In the genomic region with DNA sequence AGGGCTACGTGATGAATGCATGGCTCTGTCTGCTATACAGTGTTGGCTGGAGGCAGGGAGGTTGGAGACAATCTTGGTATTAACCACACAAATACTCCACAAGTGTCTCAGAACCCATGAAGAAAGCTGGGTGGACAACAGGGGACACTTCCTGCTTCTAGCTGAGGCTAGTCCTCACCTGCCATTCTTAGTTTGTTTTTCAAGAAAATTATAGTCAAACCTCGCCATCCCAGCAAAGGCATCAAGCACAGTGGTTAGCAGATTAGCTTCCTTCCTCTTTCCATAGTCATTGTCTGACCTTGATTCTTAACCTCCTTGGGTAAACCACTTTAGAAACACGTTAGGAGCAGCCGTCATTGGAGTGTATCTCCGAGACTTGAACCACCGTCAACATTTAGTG, we compare ENCODE assay signal across 32 mouse cellular contexts. TPM values are rescaled to one million over a fixed set of nuclear protein-coding genes. Genes with fewer than 3 reads are reported as not detected.
DNase-seq lines count a peak whose midpoint lies in the region; ATAC-seq and TF ChIP-seq lines count a peak whose summit lies in the region.
"Had no signal": no experiment of that assay in that cellular context is flagged by ENCODE, and none has a peak within 500 bp of the region (broad histone marks: within the 10 kb centered on the region; RNA-seq: fewer than 3 reads in every experiment).

No protein-coding gene starts in this region.

- H3K27ac ChIP-seq in liver, postnatal 0 days (ENCODE audit: low read depth), result peak overlapping the region; percentile 39; the same call in 1 of the 2 replicates
- no peak overlapping the region for H3K27ac ChIP-seq in liver, embryonic 11.5 days (ENCODE audit: low read depth, low read length)
- peak overlapping the region; percentile 62; the same call in 1 of the 2 replicates for H3K27ac ChIP-seq in bone marrow, adult 2 months (ENCODE audit: control insufficient read depth, insufficient read depth, low read depth, low read length, poor library complexity)
- H3K27ac ChIP-seq: embryonic facial prominence, embryonic 10.5 days; embryonic facial prominence, embryonic 15.5 days; forebrain, embryonic 13.5 days; heart, adult 2 months; hindbrain, embryonic 14.5 days; kidney, embryonic 15.5 days; limb, embryonic 10.5 days; limb, embryonic 15.5 days; liver, embryonic 15.5 days; neural tube, embryonic 12.5 days had no signal

- WGBS in liver, postnatal 0 days (ENCODE audit: insufficient replicate concordance), result 28% methylated on average over 6 of the region's 6 CpGs
- 44% methylated on average over 6 of the region's 6 CpGs for WGBS in liver, embryonic 11.5 days
- WGBS in bone marrow, adult 2 months, result 7% methylated on average over 6 of the region's 6 CpGs

- H3K4me2 ChIP-seq in liver, postnatal 0 days (ENCODE audit: low read depth, low read length), result no peak overlapping the region
- H3K4me2 ChIP-seq in liver, embryonic 11.5 days, result no peak overlapping the region
- H3K4me2 ChIP-seq: embryonic facial prominence, embryonic 15.5 days; forebrain, embryonic 13.5 days; heart, embryonic 12.5 days; hindbrain, embryonic 14.5 days; kidney, embryonic 15.5 days; limb, embryonic 15.5 days; liver, embryonic 15.5 days; neural tube, embryonic 12.5 days had no signal

- no peak for TF ChIP-seq POLR2A in bone marrow, adult 2 months (IDR thresholded peaks at IDR 0.05; ENCODE audit: borderline replicate concordance, control insufficient read depth, low read depth, low read length)

- no peak for TF ChIP-seq EP300 in liver, postnatal 0 days (IDR thresholded peaks at IDR 0.05; ENCODE audit: low read depth)

- no peaks in the 10 kb centered on the region for H3K9me3 ChIP-seq in liver, postnatal 0 days (ENCODE audit: low read length)
- no peaks in the 10 kb centered on the region for H3K9me3 ChIP-seq in liver, embryonic 11.5 days (ENCODE audit: control insufficient read depth, low read length)
- H3K9me3 ChIP-seq: embryonic facial prominence, embryonic 10.5 days; embryonic facial prominence, embryonic 15.5 days; forebrain, embryonic 13.5 days; G1E; heart, embryonic 12.5 days; limb, embryonic 10.5 days; limb, embryonic 15.5 days; liver, embryonic 15.5 days; neural tube, embryonic 12.5 days had no signal

- no peak for TF ChIP-seq CTCF in liver, postnatal 0 days (IDR thresholded peaks at IDR 0.05; ENCODE audit: low read depth)
- TF ChIP-seq CTCF in bone marrow, adult 2 months (IDR thresholded peaks at IDR 0.05; ENCODE audit: control insufficient read depth, insufficient read depth, low read length), result no peak

- no peak for ATAC-seq in liver, postnatal 0 days
- no peak for ATAC-seq in liver, embryonic 11.5 days (replicated peaks; ENCODE audit: low FRiP score)
- ATAC-seq in megakaryocyte, adult 5-6 weeks (ENCODE audit: poor library complexity, severe bottlenecking), result peak; percentile 72
- ATAC-seq: forebrain, embryonic 13.5 days; midbrain, embryonic 16.5 days; Patski had no signal

- H3K9ac ChIP-seq in liver, postnatal 0 days (replicated peaks), result no peak overlapping the region
- no peak overlapping the region for H3K9ac ChIP-seq in liver, embryonic 11.5 days (ENCODE audit: low read depth, low read length)
- H3K9ac ChIP-seq: embryonic facial prominence, embryonic 15.5 days; forebrain, embryonic 13.5 days; heart, embryonic 12.5 days; hindbrain, embryonic 14.5 days; kidney, embryonic 15.5 days; limb, embryonic 15.5 days; liver, embryonic 15.5 days; neural tube, embryonic 12.5 days had no signal

- H3K36me3 ChIP-seq in liver, postnatal 0 days (replicated peaks; ENCODE audit: insufficient read depth, low read length), result no peaks in the 10 kb centered on the region
- no peaks in the 10 kb centered on the region for H3K36me3 ChIP-seq in liver, embryonic 11.5 days (ENCODE audit: control insufficient read depth, insufficient read depth, low read length)
- H3K36me3 ChIP-seq: embryonic facial prominence, embryonic 10.5 days; embryonic facial prominence, embryonic 15.5 days; G1E; heart, embryonic 12.5 days; kidney, embryonic 15.5 days; limb, embryonic 10.5 days; limb, embryonic 15.5 days; liver, embryonic 15.5 days; neural tube, embryonic 12.5 days had no signal

- no peak overlapping the region for H3K4me3 ChIP-seq in liver, postnatal 0 days (ENCODE audit: low read depth, low read length)
- no peak overlapping the region for H3K4me3 ChIP-seq in liver, embryonic 11.5 days (ENCODE audit: low read depth, low read length)
- H3K4me3 ChIP-seq in bone marrow, adult 2 months (replicated peaks; ENCODE audit: control insufficient read depth, low read depth, low read length), result no peak overlapping the region
- H3K4me3 ChIP-seq: embryonic facial prominence, embryonic 10.5 days; embryonic facial prominence, embryonic 15.5 days; forebrain, embryonic 13.5 days; heart, adult 2 months; heart, embryonic 12.5 days; kidney, embryonic 15.5 days; limb, embryonic 10.5 days; limb, embryonic 15.5 days; liver, embryonic 15.5 days; myocyte; neural tube, embryonic 12.5 days had no signal

- no peak for DNase-seq in liver, postnatal 0 days
- DNase-seq in liver, embryonic 11.5 days (ENCODE audit: low spot score), result no peak
- DNase-seq in adrenal gland, postnatal 14 days, result no peak
- DNase-seq in adrenal gland, adult 2 months, result no peak
- DNase-seq in layer of hippocampus, postnatal 36 days, result no peak
- DNase-seq: adrenal gland, postnatal 25 days; cerebellum, adult 18-20 months; cerebellum, postnatal 10 days; gastrocnemius, postnatal 10 days; heart, adult 2 months; heart, postnatal 4 days; kidney, adult 18-20 months; kidney, postnatal 25 days; lung, postnatal 36 days; right cerebral cortex, postnatal 4 days had no signal

- H3K4me1 ChIP-seq in liver, postnatal 0 days (ENCODE audit: insufficient read depth), result 0 out of 2 replicates have a peak, but pooled peaks cover 5% of the 10 kb centered on the region
- no peaks in the 10 kb centered on the region for H3K4me1 ChIP-seq in liver, embryonic 11.5 days (replicated peaks; ENCODE audit: control insufficient read depth, insufficient read depth, low read length)
- peaks cover 6% of the 10 kb centered on the region; the same call in 1 of the 2 replicates for H3K4me1 ChIP-seq in bone marrow, adult 2 months (ENCODE audit: control insufficient read depth, insufficient read depth, low read length)
- H3K4me1 ChIP-seq: embryonic facial prominence, embryonic 15.5 days; forebrain, embryonic 13.5 days; heart, embryonic 12.5 days; kidney, embryonic 15.5 days; limb, embryonic 10.5 days; limb, embryonic 15.5 days; liver, embryonic 15.5 days; neural tube, embryonic 12.5 days had no signal

- no peaks in the 10 kb centered on the region for H3K27me3 ChIP-seq in liver, postnatal 0 days (ENCODE audit: insufficient read depth, low read length)
- no peaks in the 10 kb centered on the region for H3K27me3 ChIP-seq in liver, embryonic 11.5 days (replicated peaks; ENCODE audit: control insufficient read depth, insufficient read depth, low read length)
- H3K27me3 ChIP-seq: embryonic facial prominence, embryonic 15.5 days; forebrain, embryonic 13.5 days; heart, embryonic 12.5 days; kidney, embryonic 15.5 days; limb, embryonic 15.5 days; liver, embryonic 15.5 days; neural tube, embryonic 12.5 days had no signal

RNA-seq across cellular contexts. Expression of gene Il1r2, which starts 28.2 kb away (rescaled TPM):
- polyA plus RNA-seq in liver, postnatal 0 days (2015; fragmentation: Nextera tagmentation; extraction: Ambion mirVana), result 2.7 and 3.4 TPM in 2 replicates
- 0.38 and 0.53 TPM in 2 replicates for polyA plus RNA-seq in liver, embryonic 11.5 days (2014; fragmentation: Nextera tagmentation; extraction: Ambion mirVana)
- polyA plus RNA-seq in bone marrow, adult 2 months (2011; ENCODE audit: insufficient read depth, insufficient read length, low replicate concordance, missing spikeins), result 10.6 and 36.8 TPM in 2 replicates
- total RNA-seq in megakaryocyte, adult 5-6 weeks (2015), result 16.3 and 22.4 TPM in 2 replicates
- 19.2 and 27.0 TPM in 2 replicates for total RNA-seq in megakaryocyte, adult 5-6 weeks (2017)
- total RNA-seq in adrenal gland, postnatal 14 days (2021), result 0.56 TPM in 2 replicates
- total RNA-seq in adrenal gland, adult 2 months (2021), result 1 to 10 TPM in 1 of 2 experiments, not detected in 1; 1.3 TPM
- polyA plus RNA-seq in adrenal gland, adult 2 months (2012; rRNA removed), result not detected in 2 replicates
- not detected for total RNA-seq in layer of hippocampus, postnatal 36 days (2021)
- total RNA-seq: adrenal gland, postnatal 25 days; heart, postnatal 4 days; layer of hippocampus, adult 18-20 months had no signal
- polyA plus RNA-seq: G1E had no signal

Comparison
In these comparisons a context has a peak if more than half of its experiments do, and no peak if none do; other contexts are left out.
1. RNA of gene Il1r2, which starts 28.2 kb away (total RNA-seq): 16.3 to 27.0 TPM in megakaryocyte, adult 5-6 weeks; 1.3 TPM in adrenal gland, adult 2 months, 0.56 TPM in adrenal gland, postnatal 14 days and not detected in layer of hippocampus, postnatal 36 days; every median in the first group is over 4 times any median in the second.